Mouse (Mus musculus): ENCODE measurements around the gene Gm42715. TPM values are rescaled to one million over a fixed set of nuclear protein-coding genes. Genes with fewer than 3 reads are reported as not detected.
A peak's percentile ranks its signal among the peaks of the same experiment; 100 is the strongest.
"Not testable (repeated sequence)": the region's sequence is repeated elsewhere in the genome, so short reads cannot be mapped to it uniquely, and the experiment has no call there.

Gene Gm42715
- total and polyA plus RNA-seq, 2 experiments: 4.6 to 7.5 TPM

DNA sequence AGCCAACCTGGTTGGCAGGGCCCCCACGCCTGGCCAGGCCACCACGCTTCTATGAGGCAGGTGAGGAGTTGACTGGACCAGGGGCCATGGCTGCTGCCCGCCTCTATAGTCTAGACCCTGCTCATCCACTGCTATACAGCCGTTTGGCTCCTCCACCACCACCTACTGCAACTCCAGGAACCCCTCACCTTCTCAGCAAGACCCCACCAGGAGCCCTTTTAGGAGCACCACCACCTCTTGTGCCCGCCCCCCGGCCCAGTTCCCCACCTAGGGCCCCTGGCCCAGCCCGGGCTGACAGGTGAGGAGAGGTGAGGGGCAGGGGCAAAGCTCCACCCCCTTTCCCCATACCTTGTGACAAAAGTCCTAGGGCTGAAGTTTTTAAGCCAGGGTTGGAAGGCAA is 29.4 kb upstream of the Gm42715 start:
- no peak overlapping the region for H3K9ac ChIP-seq (ENCODE audit: low read depth, low read length)
- H3K27me3 ChIP-seq (ENCODE audit: control insufficient read depth, insufficient read depth, low read length): no peaks in the 10 kb centered on the region
- H3K27ac ChIP-seq (replicated peaks; ENCODE audit: insufficient read depth, low read depth, low read length): no peak overlapping the region
- H3K4me1 ChIP-seq (ENCODE audit: control insufficient read depth, insufficient read depth, low read length): no peaks in the 10 kb centered on the region
- 0 out of 2 replicates have a peak, but pooled peaks cover 2% of the 10 kb centered on the region for H3K79me2 ChIP-seq (ENCODE audit: control insufficient read depth, insufficient read depth, low read length)
- peaks cover 59% of the 10 kb centered on the region for H3K36me3 ChIP-seq (ENCODE audit: control insufficient read depth, insufficient read depth, low read length)
- no peak overlapping the region for H3K4me3 ChIP-seq (ENCODE audit: insufficient read depth, low read depth, low read length)
- TF ChIP-seq POLR2A (IDR thresholded peaks at IDR 0.05; ENCODE audit: extremely low read depth, insufficient read depth, low read length) (no peak), CTCF (IDR thresholded peaks at IDR 0.05; ENCODE audit: low read depth, low read length) (no peak)
- 98% methylated on average over 7 of the region's 7 CpGs for WGBS
- DNase-seq (ENCODE audit: extremely low read depth, low read depth, low spot score): no peak

DNA sequence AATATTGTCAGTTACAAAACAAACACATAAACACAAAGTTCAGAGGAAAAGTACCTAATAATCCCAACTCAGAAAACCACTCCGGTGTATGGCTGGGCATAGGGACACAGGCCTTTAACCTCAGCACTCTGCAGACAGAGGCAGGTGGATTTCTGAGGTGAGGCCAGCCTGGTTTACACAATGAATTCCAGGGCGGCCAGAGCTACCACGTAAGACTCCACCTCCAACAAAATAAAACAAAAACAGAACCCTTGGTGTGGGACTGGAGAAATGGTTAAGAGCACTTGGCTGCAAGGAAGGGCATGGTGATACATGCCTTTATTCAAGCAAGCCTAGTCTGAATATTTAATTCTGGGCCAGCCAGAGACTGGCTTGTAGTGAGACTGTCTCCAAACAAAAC is 27.5 kb upstream of the Gm42715 start:
- H3K4me1 ChIP-seq (ENCODE audit: control insufficient read depth, insufficient read depth, low read length): no peaks in the 10 kb centered on the region
- no peak overlapping the region for H3K9ac ChIP-seq (ENCODE audit: low read depth, low read length)
- H3K27me3 ChIP-seq (ENCODE audit: control insufficient read depth, insufficient read depth, low read length): no peaks in the 10 kb centered on the region
- H3K79me2 ChIP-seq (ENCODE audit: control insufficient read depth, insufficient read depth, low read length): no peaks in the 10 kb centered on the region
- H3K27ac ChIP-seq (replicated peaks; ENCODE audit: insufficient read depth, low read depth, low read length): no peak overlapping the region
- H3K36me3 ChIP-seq (ENCODE audit: control insufficient read depth, insufficient read depth, low read length): peaks cover 43% of the 10 kb centered on the region
- H3K4me3 ChIP-seq (ENCODE audit: insufficient read depth, low read depth, low read length): no peak overlapping the region
- TF ChIP-seq CTCF (IDR thresholded peaks at IDR 0.05; ENCODE audit: low read depth, low read length) (no peak), POLR2A (IDR thresholded peaks at IDR 0.05; ENCODE audit: extremely low read depth, insufficient read depth, low read length) (no peak)
- no peak for DNase-seq (ENCODE audit: extremely low read depth, low read depth, low spot score)
- 89% methylated on average over 3 of the region's 3 CpGs for WGBS

DNA sequence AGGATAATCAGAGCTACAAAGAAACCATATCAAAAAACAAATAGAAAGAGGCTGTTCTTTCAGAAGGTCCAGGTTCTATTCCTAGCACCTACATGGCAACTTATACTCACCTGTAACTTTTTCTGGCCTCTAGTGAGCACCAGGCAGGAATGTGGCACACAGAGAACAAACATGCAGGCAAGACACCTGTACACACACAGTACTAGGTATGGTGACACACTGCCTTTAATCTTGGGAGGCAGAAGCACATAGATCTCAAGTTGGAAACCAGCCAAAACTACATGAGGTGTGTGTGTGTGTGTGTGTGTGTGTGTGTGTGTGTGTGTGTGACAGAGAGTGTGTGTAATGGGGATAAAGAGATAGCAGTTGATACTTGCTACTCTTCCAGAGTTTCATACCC is 24.7 kb upstream of the Gm42715 start:
- no peaks in the 10 kb centered on the region for H3K4me1 ChIP-seq (ENCODE audit: control insufficient read depth, insufficient read depth, low read length)
- TF ChIP-seq POLR2A (IDR thresholded peaks at IDR 0.05; ENCODE audit: extremely low read depth, insufficient read depth, low read length) (no peak), CTCF (IDR thresholded peaks at IDR 0.05; ENCODE audit: low read depth, low read length) (no peak)

GRCm38 (mm10) chr7:127497382-127497781 is 22.0 kb upstream of the Gm42715 start:
- H3K4me1 ChIP-seq (ENCODE audit: control insufficient read depth, insufficient read depth, low read length): no peaks in the 10 kb centered on the region
- no peaks in the 10 kb centered on the region for H3K27me3 ChIP-seq (ENCODE audit: control insufficient read depth, insufficient read depth, low read length)
- no peak overlapping the region for H3K4me3 ChIP-seq (ENCODE audit: insufficient read depth, low read depth, low read length)
- H3K27ac ChIP-seq (replicated peaks; ENCODE audit: insufficient read depth, low read depth, low read length): no peak overlapping the region
- DNase-seq (ENCODE audit: extremely low read depth, low read depth, low spot score): no peak
- H3K36me3 ChIP-seq (ENCODE audit: control insufficient read depth, insufficient read depth, low read length): no peaks in the 10 kb centered on the region; the same call in 1 of the 2 replicates
- no peak overlapping the region for H3K9ac ChIP-seq (ENCODE audit: low read depth, low read length)
- H3K79me2 ChIP-seq (ENCODE audit: control insufficient read depth, insufficient read depth, low read length): no peaks in the 10 kb centered on the region
- no peak for TF ChIP-seq POLR2A (IDR thresholded peaks at IDR 0.05; ENCODE audit: extremely low read depth, insufficient read depth, low read length)
- no peak for TF ChIP-seq CTCF (IDR thresholded peaks at IDR 0.05; ENCODE audit: low read depth, low read length)
- 32% methylated on average over 2 of the region's 2 CpGs for WGBS

More for the DNA sequence above, 24.7 kb upstream of the Gm42715 start:
- Histone ChIP-seq H3K36me3 (ENCODE audit: control insufficient read depth, insufficient read depth, low read length) (peaks cover 20% of the 10 kb centered on the region; the same call in 1 of the 2 replicates), H3K9ac (ENCODE audit: low read depth, low read length) (no peak overlapping the region), H3K27ac (replicated peaks; ENCODE audit: insufficient read depth, low read depth, low read length) (no peak overlapping the region), H3K27me3 (ENCODE audit: control insufficient read depth, insufficient read depth, low read length) (no peaks in the 10 kb centered on the region), H3K4me3 (ENCODE audit: insufficient read depth, low read depth, low read length) (no peak overlapping the region), H3K79me2 (ENCODE audit: control insufficient read depth, insufficient read depth, low read length) (no peaks in the 10 kb centered on the region)
- DNase-seq (ENCODE audit: extremely low read depth, low read depth, low spot score): no peak

- Histone ChIP-seq H3K4me1 (ENCODE audit: control insufficient read depth, insufficient read depth, low read length) (no peaks in the 10 kb centered on the region), H3K79me2 (ENCODE audit: control insufficient read depth, insufficient read depth, low read length) (no peaks in the 10 kb centered on the region), H3K4me3 (ENCODE audit: insufficient read depth, low read depth, low read length) (no peak overlapping the region), H3K36me3 (ENCODE audit: control insufficient read depth, insufficient read depth, low read length) (no peaks in the 10 kb centered on the region; the same call in 1 of the 2 replicates), H3K27ac (replicated peaks; ENCODE audit: insufficient read depth, low read depth, low read length) (no peak overlapping the region), H3K27me3 (ENCODE audit: control insufficient read depth, insufficient read depth, low read length) (no peaks in the 10 kb centered on the region), H3K9ac (ENCODE audit: low read depth, low read length) (no peak overlapping the region)
- WGBS: 52% methylated on average over 3 of the region's 3 CpGs
- peak; percentile 49 for TF ChIP-seq CTCF (IDR thresholded peaks at IDR 0.05; ENCODE audit: low read depth, low read length)
- TF ChIP-seq POLR2A (IDR thresholded peaks at IDR 0.05; ENCODE audit: extremely low read depth, insufficient read depth, low read length): no peak
- DNase-seq (ENCODE audit: extremely low read depth, low read depth, low spot score): peak; percentile 43
These were observed 21.0 kb upstream of the Gm42715 start for GRCm38 (mm10) chr7:127498407-127498806.

DNA sequence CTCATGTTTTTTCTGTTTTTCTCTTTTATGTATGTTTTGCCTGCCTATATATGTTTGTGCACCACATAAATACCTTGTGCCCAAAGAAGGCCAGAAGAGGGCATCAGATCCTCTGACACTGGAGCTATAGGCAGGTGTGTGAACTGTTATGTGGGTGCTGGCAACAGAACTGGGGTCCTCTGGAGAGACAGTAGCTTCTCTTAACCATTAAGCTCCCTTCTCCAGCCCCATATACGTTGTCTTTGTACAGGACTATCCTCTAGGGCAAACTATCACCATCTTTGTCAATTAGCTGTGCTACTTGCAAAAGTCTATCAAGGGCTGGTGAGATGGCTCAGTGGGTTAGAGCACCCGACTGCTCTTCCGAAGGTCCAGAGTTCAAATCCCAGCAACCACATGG is 11.1 kb upstream of the Gm42715 start:
- 99% methylated on average over 3 of the region's 3 CpGs for WGBS
- H3K79me2 ChIP-seq (ENCODE audit: control insufficient read depth, insufficient read depth, low read length): peaks cover 3% of the 10 kb centered on the region; the same call in 1 of the 2 replicates
- no peaks in the 10 kb centered on the region for H3K27me3 ChIP-seq (ENCODE audit: control insufficient read depth, insufficient read depth, low read length)
- TF ChIP-seq CTCF (IDR thresholded peaks at IDR 0.05; ENCODE audit: low read depth, low read length) (no peak), POLR2A (IDR thresholded peaks at IDR 0.05; ENCODE audit: extremely low read depth, insufficient read depth, low read length) (no peak)
- H3K9ac ChIP-seq (ENCODE audit: low read depth, low read length): no peak overlapping the region
- H3K27ac ChIP-seq (replicated peaks; ENCODE audit: insufficient read depth, low read depth, low read length): no peak overlapping the region
- no peak overlapping the region for H3K4me3 ChIP-seq (ENCODE audit: insufficient read depth, low read depth, low read length)
- peaks cover 2% of the 10 kb centered on the region for H3K4me1 ChIP-seq (ENCODE audit: control insufficient read depth, insufficient read depth, low read length)
- no peak for DNase-seq (ENCODE audit: extremely low read depth, low read depth, low spot score)
- H3K36me3 ChIP-seq (ENCODE audit: control insufficient read depth, insufficient read depth, low read length): no peaks in the 10 kb centered on the region

- not testable (repeated sequence) for H3K27ac ChIP-seq (replicated peaks; ENCODE audit: insufficient read depth, low read depth, low read length); H3K9ac ChIP-seq (ENCODE audit: low read depth, low read length); H3K79me2 ChIP-seq (ENCODE audit: control insufficient read depth, insufficient read depth, low read length); DNase-seq (ENCODE audit: extremely low read depth, low read depth, low spot score); H3K36me3 ChIP-seq (ENCODE audit: control insufficient read depth, insufficient read depth, low read length); H3K4me1 ChIP-seq (ENCODE audit: control insufficient read depth, insufficient read depth, low read length); H3K27me3 ChIP-seq (ENCODE audit: control insufficient read depth, insufficient read depth, low read length); H3K4me3 ChIP-seq (ENCODE audit: insufficient read depth, low read depth, low read length)
- 86% methylated on average over 4 of the region's 4 CpGs for WGBS
These were observed 9.6 kb upstream of the Gm42715 start for GRCm38 (mm10) chr7:127509830-127510229.
